Mouse (Mus musculus) stomach, postnatal 0 days (tissue): Measurements from ENCODE around the gene Atg13.

Source experiments
- CTCF ChIP-seq: IDR thresholded peaks from 2 replicates; pipeline ENCODE4 v1.5.1; 2016; ENCODE audit warnings: antibody characterized with exemption, low read depth, mild to moderate bottlenecking, moderate library complexity
- EP300 ChIP-seq: optimal IDR thresholded peaks from 2 replicates; pipeline ENCODE3; 2016; ENCODE audit warnings: antibody characterized with exemption

GRCm38 (mm10) chr2:91695436-91696224 lies 14.7 kb downstream of the Atg13 start:
- no peak for TF ChIP-seq CTCF
- TF ChIP-seq EP300, result no peak
